Mouse (Mus musculus) stomach, postnatal 0 days (tissue): ENCODE results near the gene Plscr1. TPM values are rescaled to one million over a fixed set of nuclear protein-coding genes. Genes with fewer than 3 reads are reported as not detected.

Experiments
- ATAC-seq: fragments of 200-750 bp; cut with Nextera tagmentation; 2 replicates; pipeline ENCODE4 v1.8.0; 2017; ENCODE audit not compliant: low FRiP score, low TSS enrichment
- DNase-seq: peaks from one replicate; pipeline ENCODE4 v3.0.0-alpha.2; 2016; ENCODE audit warnings: low spot score
- H3K27ac ChIP-seq: fragments of 300-500 bp; sonication (generic); replicated peaks from 2 replicates; pipeline ENCODE4 v1.5.1; 2014; ENCODE audit warnings: mild to moderate bottlenecking, control low read depth
- H3K27me3 ChIP-seq: fragments of 300-500 bp; sonication (generic); 2 replicates; pipeline ENCODE4 v1.6.1; 2014; ENCODE audit warnings: low read length; ENCODE audit not compliant: control insufficient read depth, insufficient read depth
- H3K36me3 ChIP-seq: fragments of 300-500 bp; sonication (generic); 2 replicates; pipeline ENCODE4 v1.6.1; 2014; ENCODE audit warnings: low read length, mixed read lengths; ENCODE audit not compliant: control insufficient read depth, insufficient read depth
- H3K4me1 ChIP-seq: fragments of 300-500 bp; sonication (generic); replicated peaks from 2 replicates; pipeline ENCODE4 v1.6.1; 2014; ENCODE audit warnings: antibody characterized with exemption; ENCODE audit not compliant: control insufficient read depth, insufficient read depth
- H3K4me2 ChIP-seq: fragments of 300-500 bp; sonication (generic); replicated peaks from 2 replicates; pipeline ENCODE4 v1.6.1; 2014; ENCODE audit warnings: low read depth, mild to moderate bottlenecking, control low read depth, moderate library complexity
- H3K4me3 ChIP-seq: fragments of 300-500 bp; sonication (generic); 2 replicates; pipeline ENCODE4 v1.5.1; 2014; ENCODE audit warnings: low read depth, low read length, control low read depth
- H3K9ac ChIP-seq: fragments of 300-500 bp; sonication (generic); 2 replicates; pipeline ENCODE4 v1.6.1; 2014; ENCODE audit warnings: mild to moderate bottlenecking, low read length, control low read depth, mixed read lengths
- H3K9me3 ChIP-seq: fragments of 300-500 bp; sonication (generic); 2 replicates; pipeline ENCODE4 v1.6.1; 2016; ENCODE audit warnings: low read length; ENCODE audit not compliant: control insufficient read depth
- CTCF ChIP-seq: IDR thresholded peaks from 2 replicates; pipeline ENCODE4 v1.5.1; 2016; ENCODE audit warnings: antibody characterized with exemption, low read depth, mild to moderate bottlenecking, moderate library complexity
- EP300 ChIP-seq: optimal IDR thresholded peaks from 2 replicates; pipeline ENCODE3; 2016; ENCODE audit warnings: antibody characterized with exemption
- WGBS: fragments of 180-500 bp; shearing (Covaris S2); extraction: QIAGEN DNeasy Blood & Tissue Kit; methylation state at CpG from one replicate; pipeline ENCODE4 v1.1.7; 2014; 5-methylcytosine and 5-hydroxymethylcytosine counted together
- polyA plus RNA-seq: library from polyadenylated mRNA; unstranded; fragments of >200 nt; fragmentation: Nextera tagmentation; extraction: Ambion mirVana; gene quantifications from 2 replicates; pipeline ENCODE4 v1.2.1, GENCODE M21; 2015

Gene Plscr1
- polyA plus RNA-seq, 1 experiment from 2014 or later = 41.0 TPM

GRCm38 (mm10) chr9:92273271-92273670, 23.7 kb downstream of the Plscr1 start:
- Histone ChIP-seq H3K27ac (no peak overlapping the region), H3K9ac (no peak overlapping the region), H3K4me3 (no peak overlapping the region), H3K27me3 (no peaks in the 10 kb centered on the region), H3K9me3 (no peaks in the 10 kb centered on the region), H3K4me1 (no peaks in the 10 kb centered on the region), H3K4me2 (no peak overlapping the region), H3K36me3 (no peaks in the 10 kb centered on the region)
- 89% methylated on average over 2 of the region's 2 CpGs for WGBS
- TF ChIP-seq EP300 (no peak), CTCF (no peak)
- DNase-seq (no peak), ATAC-seq (no peak)

- no peaks in the 10 kb centered on the region for H3K9me3 ChIP-seq
- no peak for ATAC-seq
- no peak overlapping the region for H3K4me2 ChIP-seq
- no peak overlapping the region for H3K4me3 ChIP-seq
- H3K4me1 ChIP-seq = no peaks in the 10 kb centered on the region
- H3K27ac ChIP-seq = no peak overlapping the region
- H3K27me3 ChIP-seq = no peaks in the 10 kb centered on the region
- H3K9ac ChIP-seq = no peak overlapping the region
- WGBS = 62% methylated on average over 6 of the region's 6 CpGs
- TF ChIP-seq CTCF (no peak), EP300 (no peak)
- no peak for DNase-seq
- H3K36me3 ChIP-seq = no peaks in the 10 kb centered on the region
Observed at GRCm38 (mm10) chr9:92273956-92274762, 24.6 kb downstream of the Plscr1 start.

- WGBS = 56% methylated on average over 9 of the region's 9 CpGs
- no peak within 1 kb of the TSS for H3K4me3 ChIP-seq
- ATAC-seq = no peak
- H3K4me2 ChIP-seq = no peak within 1 kb of the TSS
- no peak within 1 kb of the TSS for H3K27ac ChIP-seq
- H3K36me3 ChIP-seq = no peaks in the 10 kb centered on the region
- H3K9ac ChIP-seq = no peak within 1 kb of the TSS
- H3K27me3 ChIP-seq = no peaks in the 10 kb centered on the region
- TF ChIP-seq EP300 = no peak
- TF ChIP-seq CTCF = no peak
- H3K4me1 ChIP-seq = no peaks in the 10 kb centered on the region
- DNase-seq = no peak
- H3K9me3 ChIP-seq = no peaks in the 10 kb centered on the region
Observed at GRCm38 (mm10) chr9:92275486-92276207, 26.1 kb downstream of the Plscr1 start, which contains the start of gene Plscr2. Plscr2 (plus strand) TSS chr9:92275602.

GRCm38 (mm10) chr9:92276360-92276759, 26.8 kb downstream of the Plscr1 start:
- no peak for DNase-seq
- 53% methylated on average over 7 of the region's 7 CpGs for WGBS

GRCm38 (mm10) chr9:92280048-92280447, 30.5 kb downstream of the Plscr1 start:
- H3K36me3 ChIP-seq = no peaks in the 10 kb centered on the region
- H3K4me2 ChIP-seq = no peak overlapping the region
- no peak for TF ChIP-seq CTCF
- no peak for TF ChIP-seq EP300
- DNase-seq = no peak
- no peaks in the 10 kb centered on the region for H3K27me3 ChIP-seq
- no peaks in the 10 kb centered on the region for H3K9me3 ChIP-seq
- H3K4me1 ChIP-seq = no peaks in the 10 kb centered on the region
- no peak overlapping the region for H3K4me3 ChIP-seq
- H3K27ac ChIP-seq = no peak overlapping the region
- no peak overlapping the region for H3K9ac ChIP-seq
- WGBS = 85% methylated on average over 1 of the region's 1 CpGs
- no peak for ATAC-seq

More at GRCm38 (mm10) chr9:92276360-92276759, 26.8 kb downstream of the Plscr1 start:
- Histone ChIP-seq H3K4me2 (no peak overlapping the region), H3K9ac (no peak overlapping the region), H3K36me3 (no peaks in the 10 kb centered on the region), H3K9me3 (no peaks in the 10 kb centered on the region), H3K4me1 (no peaks in the 10 kb centered on the region), H3K4me3 (no peak overlapping the region), H3K27me3 (no peaks in the 10 kb centered on the region), H3K27ac (no peak overlapping the region)
- TF ChIP-seq EP300 (no peak), CTCF (no peak)
- no peak for ATAC-seq

GRCm38 (mm10) chr9:92282563-92283171, 33.1 kb downstream of the Plscr1 start:
- DNase-seq (no peak), ATAC-seq (no peak)
- 56% methylated on average over 7 of the region's 7 CpGs for WGBS
- Histone ChIP-seq H3K27ac (no peak overlapping the region), H3K36me3 (no peaks in the 10 kb centered on the region), H3K27me3 (no peaks in the 10 kb centered on the region), H3K9ac (no peak overlapping the region), H3K4me2 (no peak overlapping the region), H3K4me3 (no peak overlapping the region), H3K9me3 (no peaks in the 10 kb centered on the region), H3K4me1 (no peaks in the 10 kb centered on the region)
- TF ChIP-seq EP300 = no peak
- TF ChIP-seq CTCF = no peak
